Mouse (Mus musculus) adipocyte (in vitro differentiated cells): ENCODE data around the gene Ap2b1.
A peak's percentile ranks its signal among the peaks of the same experiment; 100 is the strongest.

Experiments
- DNase-seq: peaks from one replicate; pipeline ENCODE4 v3.0.0-alpha.2; 2016; ENCODE audit warnings: low spot score

Ap2b1 gene

DNA sequence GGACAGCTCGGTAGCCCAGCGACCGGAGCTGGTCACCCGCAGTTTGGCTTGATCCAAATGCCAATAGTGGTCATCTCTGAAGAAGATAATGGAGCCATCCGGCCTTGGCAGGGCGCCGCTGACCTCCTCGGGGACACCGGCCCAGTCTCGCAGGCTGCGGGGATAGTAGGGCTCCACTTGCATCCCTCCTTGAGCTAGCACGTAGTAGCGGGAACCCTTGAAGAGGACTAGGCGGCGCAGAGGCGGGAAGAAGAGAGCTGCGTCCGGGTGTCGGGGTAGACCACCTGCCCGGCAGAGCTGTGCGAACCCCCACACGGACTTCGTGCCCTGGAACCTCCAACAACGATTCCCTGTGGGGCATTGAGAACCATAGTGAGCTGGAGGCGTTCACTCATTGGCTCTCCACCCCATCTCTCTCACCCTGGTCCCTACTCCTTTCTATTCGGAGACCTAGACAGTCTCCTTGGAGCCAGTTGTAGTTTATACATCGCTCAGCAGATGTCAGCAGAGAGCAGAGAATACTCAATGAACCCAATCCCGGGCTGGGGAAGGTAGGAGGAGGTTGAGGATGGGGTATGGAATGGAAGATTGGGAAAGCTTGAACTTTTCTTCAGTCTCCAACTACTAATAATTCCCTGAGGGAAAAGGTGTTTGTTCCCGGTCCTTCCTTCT, 143.9 kb downstream of the Ap2b1 start:
- DNase-seq: peak; percentile 87

DNA sequence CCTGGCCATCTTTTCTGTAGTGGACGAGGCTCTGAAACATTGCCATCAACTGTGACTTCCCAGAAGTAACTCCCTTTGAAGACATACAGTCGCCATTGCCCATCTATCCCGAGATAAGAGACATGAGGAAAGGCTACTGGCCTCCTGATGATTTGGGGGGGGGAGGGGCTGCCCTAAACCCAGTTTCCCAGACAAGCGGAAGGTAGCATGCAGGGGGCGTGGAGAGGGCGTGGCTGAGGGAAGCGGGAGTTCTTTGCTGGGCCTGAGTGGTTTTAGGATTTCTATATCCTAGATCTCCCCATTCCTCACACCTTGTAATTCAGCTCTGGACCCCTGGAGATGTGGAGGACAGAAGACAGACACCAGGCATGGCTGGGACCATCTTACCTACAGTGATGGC, 145.0 kb downstream of the Ap2b1 start:
- no peak for DNase-seq

DNA sequence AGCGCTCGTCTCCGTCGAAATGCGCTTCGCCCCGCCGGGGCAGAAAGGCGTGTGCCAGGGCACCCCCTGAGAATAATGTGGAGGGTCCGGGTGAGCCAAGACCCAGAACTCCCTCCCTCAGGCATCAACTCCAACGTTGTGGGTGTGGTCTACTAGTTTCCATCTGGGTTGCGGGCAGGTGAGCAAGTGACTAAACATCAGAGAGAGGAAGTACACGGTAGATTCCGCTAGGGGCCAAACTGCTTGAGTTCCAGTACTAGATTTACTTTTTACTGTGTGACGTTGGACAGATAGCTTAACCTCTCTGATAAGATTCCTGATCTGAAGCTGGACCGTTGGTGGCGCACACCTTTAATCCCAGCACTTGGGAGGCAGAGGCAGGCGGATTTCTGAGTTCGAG, 146.2 kb downstream of the Ap2b1 start:
- DNase-seq: no peak

DNA sequence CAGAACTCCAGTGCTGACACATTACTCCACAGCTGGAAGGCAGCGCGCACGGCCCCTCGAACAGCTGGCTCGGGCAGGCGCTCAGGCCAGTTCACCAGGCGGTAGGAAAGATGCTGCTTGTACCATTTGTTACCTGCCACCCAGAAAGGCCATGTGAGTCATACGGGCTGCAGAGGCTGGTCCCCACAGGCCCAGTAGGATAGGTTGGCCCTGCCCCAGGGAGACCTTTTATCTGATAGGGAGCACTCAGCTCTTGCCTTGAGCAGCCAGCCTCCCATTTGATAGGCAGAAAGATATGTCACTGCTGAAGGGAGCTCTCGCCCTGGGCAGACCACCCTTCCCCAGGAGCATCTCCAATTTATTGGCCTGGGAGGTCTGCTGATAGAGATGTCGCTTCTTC, 148.8 kb downstream of the Ap2b1 start:
- DNase-seq: no peak

DNA sequence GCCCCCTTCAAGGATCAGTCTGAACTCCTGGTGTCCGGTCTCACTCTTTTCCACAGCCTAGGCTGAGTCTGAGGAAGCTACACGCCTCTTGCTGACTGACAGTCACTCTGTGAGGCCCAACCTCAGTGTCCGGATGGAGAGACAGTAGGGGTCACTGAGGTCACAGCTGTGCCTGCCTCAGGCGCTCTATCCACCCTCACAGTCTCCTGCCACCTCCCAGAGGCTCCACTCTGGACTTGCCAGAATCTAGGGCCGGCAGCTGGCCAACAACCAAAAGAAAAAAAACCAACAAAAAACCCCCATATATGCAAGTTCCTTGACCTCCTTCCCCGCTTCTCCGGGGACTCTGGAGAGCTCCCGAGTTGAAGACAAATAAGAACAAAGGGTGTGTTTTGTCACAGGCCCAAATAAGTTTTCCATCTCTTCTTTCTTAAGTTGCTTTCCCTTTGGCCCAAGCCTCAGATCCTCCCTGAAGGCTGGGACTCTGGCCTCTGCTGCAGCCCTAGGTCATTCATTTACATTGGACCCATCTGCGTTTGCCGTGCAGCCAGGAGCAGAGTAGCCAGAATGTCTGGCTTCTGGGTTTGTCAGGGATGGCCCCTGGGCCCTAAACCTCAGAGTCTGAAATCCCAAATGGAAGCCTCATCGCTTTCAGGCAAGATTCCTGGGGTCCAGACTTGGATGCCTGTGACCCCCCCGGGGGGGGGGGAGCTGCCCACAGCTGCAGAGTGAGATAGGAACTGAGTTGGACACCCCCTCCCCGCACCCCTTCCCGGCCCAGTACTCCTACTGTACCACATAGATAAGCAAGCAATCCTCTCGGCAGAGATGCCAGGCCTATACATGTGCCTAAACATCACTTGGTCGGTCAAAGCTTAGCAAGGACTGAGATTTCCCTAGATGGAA, 149.4 kb downstream of the Ap2b1 start:
- peak; percentile 86 for DNase-seq

DNA sequence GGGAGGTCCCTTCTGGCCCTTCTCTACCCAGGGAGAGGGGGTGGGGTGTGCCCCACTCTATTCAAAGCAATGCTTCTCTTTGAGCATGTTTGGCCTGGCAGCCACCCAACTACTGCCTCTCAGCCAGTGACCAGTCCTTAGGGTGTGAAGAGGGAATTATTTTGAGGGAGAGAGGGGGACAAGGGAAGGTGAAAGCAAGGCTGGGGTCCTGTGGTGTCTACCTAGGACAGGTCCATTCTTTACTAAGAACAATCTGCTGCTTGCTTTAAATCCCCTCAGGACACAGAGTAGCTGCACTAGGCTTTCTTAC, 150.1 kb downstream of the Ap2b1 start:
- no peak for DNase-seq

DNA sequence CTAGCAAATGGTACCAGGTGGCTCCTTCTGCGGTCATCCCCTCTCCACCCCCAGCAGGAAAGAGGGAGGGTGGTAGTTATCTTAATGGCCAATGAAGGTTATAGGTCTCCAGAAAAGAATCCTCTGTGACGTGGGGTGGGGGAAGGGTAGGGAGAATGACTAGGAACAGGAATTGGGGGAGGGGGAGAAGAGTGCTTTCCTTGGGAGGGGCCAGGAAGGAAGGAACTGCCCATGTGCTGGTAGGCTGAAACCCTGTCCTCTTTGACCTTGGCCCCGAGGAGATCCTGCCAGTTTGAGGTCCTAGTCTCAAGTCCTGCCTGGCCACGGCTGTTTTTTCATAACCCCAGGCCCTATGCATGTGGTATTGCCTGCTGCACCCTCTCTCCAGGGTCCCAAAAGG, 150.5 kb downstream of the Ap2b1 start:
- no peak for DNase-seq

DNA sequence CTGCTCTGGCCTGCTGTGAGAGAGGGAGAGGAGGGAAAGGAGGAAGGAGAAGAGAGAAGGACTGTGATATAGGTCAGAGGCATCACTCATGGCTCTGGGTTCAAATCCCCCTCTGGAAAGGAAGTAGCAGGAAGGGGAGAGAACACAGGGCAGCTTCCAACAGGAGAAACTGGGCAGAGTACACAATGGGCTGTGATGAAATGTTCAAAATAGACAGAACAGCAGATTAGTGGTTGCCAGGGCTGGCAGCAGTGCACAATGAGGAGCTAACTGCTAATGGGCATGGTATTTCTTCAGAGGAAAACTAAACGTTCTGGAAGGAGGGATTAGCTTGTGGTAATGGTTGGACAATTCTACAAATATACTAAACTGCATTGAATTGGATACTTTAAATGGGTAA, 151.7 kb downstream of the Ap2b1 start:
- DNase-seq: peak; percentile 88

DNA sequence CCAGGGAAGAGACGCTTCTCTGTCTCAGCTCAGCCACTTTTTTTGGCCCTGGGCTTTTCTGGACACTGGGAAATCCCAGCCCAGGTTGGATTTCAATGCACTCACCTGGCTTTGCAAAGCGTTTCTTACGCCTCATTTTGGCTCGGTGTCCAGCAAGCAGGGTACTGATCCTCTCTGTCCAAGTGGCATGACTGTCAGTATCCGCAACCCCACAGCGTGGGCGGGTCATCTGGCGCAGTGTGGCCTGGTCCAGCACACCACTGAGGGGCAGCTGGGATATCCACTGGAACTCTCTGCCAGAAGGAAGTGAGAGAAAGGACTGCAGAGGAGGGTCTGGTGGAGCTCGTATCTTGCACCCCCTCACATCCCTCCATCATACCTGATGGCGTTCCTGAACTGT, 152.5 kb downstream of the Ap2b1 start:
- no peak for DNase-seq

DNA sequence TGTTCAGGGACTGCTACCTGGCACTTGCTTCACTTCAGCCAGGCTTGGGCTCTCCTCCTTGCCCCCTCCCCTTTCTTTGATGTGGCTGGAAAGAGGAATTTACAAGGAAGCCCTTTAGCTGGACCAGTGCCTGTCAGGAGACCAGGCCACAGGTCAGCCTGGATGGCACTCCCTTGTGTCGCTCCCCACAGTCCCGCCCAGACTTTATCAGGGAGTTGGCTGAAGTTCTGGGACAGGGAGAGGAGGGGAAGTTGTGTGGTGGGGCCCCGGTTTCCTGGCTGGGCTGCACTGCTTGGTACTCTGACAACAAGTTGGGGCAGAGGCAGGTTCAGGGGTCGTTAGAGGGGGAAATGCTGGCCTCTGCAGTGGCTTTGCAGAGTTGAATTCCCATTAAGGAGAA, 155.7 kb downstream of the Ap2b1 start:
- peak; percentile 72 for DNase-seq
